Mouse (Mus musculus) stomach, embryonic 14.5 days (tissue): ENCODE measurements around the gene Ryr3. TPM values are rescaled to one million over a fixed set of nuclear protein-coding genes. Genes with fewer than 3 reads are reported as not detected.

Source experiments
- ATAC-seq: fragments of 200-750 bp; cut with Nextera tagmentation; 2 replicates; pipeline ENCODE4 v1.8.0; 2017; ENCODE audit warnings: low read depth, moderate TSS enrichment; ENCODE audit not compliant: insufficient number of reproducible peaks, insufficient read depth, low FRiP score
- H3K27ac ChIP-seq: fragments of 300-500 bp; sonication (generic); 2 replicates; pipeline ENCODE4 v1.5.1; 2014; ENCODE audit warnings: mild to moderate bottlenecking, low read length, moderate library complexity, mixed read lengths
- H3K27me3 ChIP-seq: fragments of 300-500 bp; sonication (generic); 2 replicates; pipeline ENCODE4 v1.6.1; 2014; ENCODE audit warnings: low read length, control low read depth, mixed read lengths; ENCODE audit not compliant: control insufficient read depth, insufficient read depth
- H3K36me3 ChIP-seq: fragments of 300-500 bp; sonication (generic); 2 replicates; pipeline ENCODE4 v1.6.1; 2014; ENCODE audit warnings: mild to moderate bottlenecking, control low read depth, low read length, moderate library complexity, mixed read lengths; ENCODE audit not compliant: control insufficient read depth, insufficient read depth
- H3K4me1 ChIP-seq: fragments of 300-500 bp; sonication (generic); 2 replicates; pipeline ENCODE4 v1.6.1; 2014; ENCODE audit warnings: low read length, control low read depth, mixed read lengths; ENCODE audit not compliant: control insufficient read depth, insufficient read depth
- H3K4me2 ChIP-seq: fragments of 300-500 bp; sonication (generic); replicated peaks from 2 replicates; pipeline ENCODE4 v1.6.1; 2014; ENCODE audit warnings: low read depth, low read length, control low read depth
- H3K4me3 ChIP-seq: fragments of 300-500 bp; sonication (generic); 2 replicates; pipeline ENCODE4 v1.5.1; 2014; ENCODE audit warnings: low read depth, low read length, control low read depth
- H3K9ac ChIP-seq: fragments of 300-500 bp; sonication (generic); replicated peaks from 2 replicates; pipeline ENCODE4 v1.6.1; 2014; ENCODE audit warnings: low read depth, mild to moderate bottlenecking, control low read depth, low read length, moderate library complexity, mixed read lengths
- H3K9me3 ChIP-seq: fragments of 300-500 bp; sonication (generic); 2 replicates; pipeline ENCODE4 v1.6.1; 2016; ENCODE audit warnings: low read depth, low read length, control low read depth; ENCODE audit not compliant: control insufficient read depth
- WGBS: fragments of 180-500 bp; shearing (Covaris S2); extraction: QIAGEN DNeasy Blood & Tissue Kit; methylation state at CpG from one replicate; pipeline ENCODE4 v1.1.7; 2014; 5-methylcytosine and 5-hydroxymethylcytosine counted together
- polyA plus RNA-seq: library from polyadenylated mRNA; unstranded; fragments of >200 nt; fragmentation: Nextera tagmentation; extraction: Ambion mirVana; gene quantifications from 2 replicates; pipeline ENCODE4 v1.2.1, GENCODE M21; 2014

The Ryr3 gene
- polyA plus RNA-seq, 1 experiment from 2014 or later = 10.8 TPM

DNA sequence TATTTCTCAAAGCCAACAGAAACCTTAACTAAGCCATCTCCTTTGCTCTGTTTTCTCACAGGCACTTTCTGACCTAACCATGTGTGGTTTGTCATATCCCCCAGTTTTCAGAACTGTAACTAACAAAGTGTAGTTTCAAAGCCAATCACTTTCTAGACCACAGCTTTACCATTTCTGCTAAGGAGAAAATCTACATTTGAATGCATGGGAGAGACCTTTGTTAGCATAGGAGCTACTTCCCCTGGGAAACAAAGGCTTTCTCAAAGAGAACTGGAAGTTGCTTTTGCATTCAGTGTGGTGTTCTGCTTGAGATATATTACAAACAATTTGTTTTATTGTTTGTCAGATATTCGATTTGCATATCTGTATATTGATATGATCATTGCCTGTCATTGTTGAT, 285.1 kb downstream of the Ryr3 start:
- no peak for ATAC-seq
- no peak overlapping the region for H3K9ac ChIP-seq
- H3K36me3 ChIP-seq = no peaks in the 10 kb centered on the region
- H3K4me2 ChIP-seq = no peak overlapping the region
- WGBS = 70% methylated on average over 1 of the region's 1 CpGs
- H3K9me3 ChIP-seq = no peaks in the 10 kb centered on the region
- H3K4me3 ChIP-seq = no peak overlapping the region
- no peak overlapping the region for H3K27ac ChIP-seq
- no peaks in the 10 kb centered on the region for H3K4me1 ChIP-seq
- H3K27me3 ChIP-seq = no peaks in the 10 kb centered on the region

DNA sequence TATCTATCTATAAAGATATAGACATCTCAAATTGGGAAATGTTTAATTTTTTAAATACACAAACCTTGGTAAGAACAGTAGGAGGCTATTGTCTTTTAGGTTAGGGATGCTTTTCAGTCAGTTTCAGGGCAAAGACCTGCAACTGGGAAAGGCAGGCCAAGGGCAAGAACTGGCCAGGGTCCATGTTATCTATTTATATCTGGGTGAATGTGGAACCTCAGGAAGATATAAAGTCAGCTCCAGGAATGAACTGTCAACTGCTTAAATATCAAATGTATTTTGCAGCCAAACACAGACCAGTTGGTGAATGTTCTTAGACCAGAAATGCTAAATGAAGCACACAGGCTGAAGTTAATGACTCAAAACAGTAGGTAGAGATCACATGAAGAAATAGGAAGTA, 303.1 kb downstream of the Ryr3 start:
- no peaks in the 10 kb centered on the region for H3K4me1 ChIP-seq
- no peak for ATAC-seq
- no peak overlapping the region for H3K4me3 ChIP-seq
- no peaks in the 10 kb centered on the region for H3K9me3 ChIP-seq
- H3K9ac ChIP-seq = no peak overlapping the region
- H3K4me2 ChIP-seq = no peak overlapping the region
- no peaks in the 10 kb centered on the region for H3K36me3 ChIP-seq
- no peaks in the 10 kb centered on the region for H3K27me3 ChIP-seq
- H3K27ac ChIP-seq = no peak overlapping the region

DNA sequence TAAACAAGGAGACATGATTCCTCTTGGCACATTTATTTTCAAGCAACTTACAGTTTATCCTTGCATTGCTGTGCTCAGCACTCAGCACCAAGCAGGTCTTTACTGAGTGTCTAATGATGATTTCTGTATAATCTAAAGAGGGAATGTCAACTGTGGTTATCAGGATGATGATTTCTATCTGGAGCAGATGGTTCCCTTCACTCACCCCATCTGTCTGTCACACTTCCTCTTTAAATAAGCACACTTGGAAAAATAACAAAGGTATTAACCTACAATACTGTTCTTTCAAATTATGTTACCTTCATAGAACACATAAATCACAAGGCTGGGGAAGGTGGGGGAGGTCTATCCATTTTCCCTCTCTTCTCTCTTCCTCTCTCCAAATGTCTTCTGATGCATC, 304.3 kb downstream of the Ryr3 start:
- Histone ChIP-seq H3K36me3 (no peaks in the 10 kb centered on the region), H3K27ac (no peak overlapping the region), H3K9ac (no peak overlapping the region), H3K4me3 (no peak overlapping the region), H3K4me1 (no peaks in the 10 kb centered on the region), H3K27me3 (no peaks in the 10 kb centered on the region), H3K4me2 (no peak overlapping the region), H3K9me3 (no peaks in the 10 kb centered on the region)
- no peak for ATAC-seq

DNA sequence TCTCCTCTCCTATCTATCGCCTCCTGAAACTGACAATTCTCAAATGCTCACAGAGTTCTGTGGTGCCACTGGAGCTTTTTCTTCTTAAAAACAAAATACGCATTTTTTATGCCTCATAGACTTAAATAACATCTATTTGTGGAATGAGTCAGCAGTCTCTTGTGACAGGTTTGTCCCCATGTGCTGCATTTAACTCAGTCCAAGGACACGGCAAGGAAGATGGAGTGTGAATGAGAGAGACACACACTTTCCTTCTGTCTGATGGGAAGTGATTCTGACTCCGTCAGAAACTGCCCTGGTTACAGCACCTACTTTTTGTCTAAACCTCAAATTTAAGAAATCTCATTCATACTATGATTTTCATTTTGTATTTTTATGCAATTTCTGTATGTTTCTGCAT, 306.3 kb downstream of the Ryr3 start:
- Histone ChIP-seq H3K4me3 (no peak overlapping the region), H3K27me3 (no peaks in the 10 kb centered on the region), H3K4me1 (no peaks in the 10 kb centered on the region), H3K27ac (no peak overlapping the region), H3K4me2 (no peak overlapping the region), H3K36me3 (no peaks in the 10 kb centered on the region), H3K9me3 (no peaks in the 10 kb centered on the region), H3K9ac (no peak overlapping the region)
- 77% methylated on average over 4 of the region's 4 CpGs for WGBS
- no peak for ATAC-seq

DNA sequence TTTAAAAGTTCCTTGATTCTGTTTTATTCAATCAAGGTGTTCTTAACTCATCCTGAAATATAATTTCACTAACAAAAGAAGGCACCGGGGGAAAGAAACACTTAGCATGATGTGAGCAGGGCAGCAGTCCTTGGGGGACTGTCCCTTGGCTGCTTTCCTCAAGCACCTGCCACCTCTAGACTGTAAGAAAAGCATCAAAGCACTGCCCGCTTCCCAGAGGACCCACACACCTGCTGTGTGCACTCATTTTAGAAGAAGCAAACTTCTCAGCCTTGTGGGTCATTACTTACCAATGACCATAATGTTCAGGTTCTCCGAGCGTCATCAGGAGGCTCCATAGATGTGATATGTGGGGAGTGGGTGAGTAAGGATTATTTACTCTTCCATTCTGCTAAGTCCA, 307.8 kb downstream of the Ryr3 start:
- Histone ChIP-seq H3K9me3 (no peaks in the 10 kb centered on the region), H3K4me1 (no peaks in the 10 kb centered on the region), H3K27me3 (no peaks in the 10 kb centered on the region), H3K4me3 (no peak overlapping the region), H3K9ac (no peak overlapping the region), H3K27ac (no peak overlapping the region), H3K4me2 (no peak overlapping the region), H3K36me3 (no peaks in the 10 kb centered on the region)
- 84% methylated on average over 4 of the region's 4 CpGs for WGBS
- no peak for ATAC-seq

DNA sequence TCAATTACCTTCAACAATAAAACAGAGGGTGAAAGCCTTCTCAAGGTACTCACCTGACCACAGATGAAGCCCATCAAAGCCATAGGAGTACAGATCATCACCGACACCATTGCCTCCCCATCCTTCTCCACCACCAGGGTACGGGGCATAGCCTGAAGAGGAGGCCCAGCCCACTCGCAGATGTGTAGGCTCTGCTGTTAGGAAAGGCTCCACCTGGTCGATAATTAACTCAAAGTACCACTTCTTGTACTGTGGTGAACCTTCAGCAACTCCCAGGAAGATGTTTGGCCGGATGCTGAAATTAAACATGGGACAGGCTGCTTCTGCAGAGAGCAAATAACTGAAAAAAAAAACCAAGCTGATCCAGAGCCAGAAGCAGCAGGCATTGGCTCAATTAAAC, 316.1 kb downstream of the Ryr3 start:
- no peak for ATAC-seq
- no peaks in the 10 kb centered on the region for H3K4me1 ChIP-seq
- no peak overlapping the region for H3K4me3 ChIP-seq

DNA sequence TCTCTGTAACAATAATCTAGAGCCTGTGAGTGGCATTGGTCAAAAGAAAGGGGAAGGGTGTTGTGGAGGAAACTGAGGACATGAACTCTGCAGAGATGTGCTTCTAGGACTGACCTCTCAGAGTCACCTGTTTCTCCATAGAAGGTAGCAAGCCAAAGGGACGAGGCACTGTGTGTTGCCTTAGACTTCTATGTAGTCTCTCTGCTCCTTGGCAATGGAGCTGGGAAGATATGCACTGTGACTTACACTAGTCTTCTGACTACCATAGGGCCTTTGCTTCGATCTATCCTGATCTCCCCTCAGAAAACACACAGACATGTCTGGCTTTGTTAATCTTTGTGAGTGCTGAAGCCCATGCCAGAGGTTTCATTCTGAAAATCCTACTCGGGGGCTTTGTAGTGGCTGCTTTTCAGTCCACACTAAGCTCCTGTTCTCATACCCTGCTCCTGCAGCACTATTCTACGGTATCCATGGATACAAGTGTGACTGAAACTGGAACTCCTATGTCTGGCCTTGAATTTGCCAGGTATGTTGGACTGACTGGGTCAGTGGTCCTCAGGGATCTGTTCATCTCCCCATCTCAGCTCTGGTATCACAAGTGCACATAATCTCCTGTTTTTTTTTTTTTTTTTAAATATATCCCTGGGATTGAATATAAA, 332.3 kb downstream of the Ryr3 start:
- no peaks in the 10 kb centered on the region for H3K27me3 ChIP-seq
- H3K4me2 ChIP-seq = no peak overlapping the region
- no peak overlapping the region for H3K4me3 ChIP-seq
- H3K9ac ChIP-seq = no peak overlapping the region
- no peaks in the 10 kb centered on the region for H3K9me3 ChIP-seq
- no peaks in the 10 kb centered on the region for H3K4me1 ChIP-seq
- no peaks in the 10 kb centered on the region for H3K36me3 ChIP-seq
- no peak overlapping the region for H3K27ac ChIP-seq
- ATAC-seq = no peak
- 75% methylated on average over 4 of the region's 4 CpGs for WGBS

More for the DNA sequence above, 316.1 kb downstream of the Ryr3 start:
- Histone ChIP-seq H3K27me3 (no peaks in the 10 kb centered on the region), H3K9me3 (no peaks in the 10 kb centered on the region), H3K36me3 (no peaks in the 10 kb centered on the region), H3K27ac (no peak overlapping the region), H3K9ac (no peak overlapping the region), H3K4me2 (no peak overlapping the region)
- WGBS = 53% methylated on average over 5 of the region's 5 CpGs

DNA sequence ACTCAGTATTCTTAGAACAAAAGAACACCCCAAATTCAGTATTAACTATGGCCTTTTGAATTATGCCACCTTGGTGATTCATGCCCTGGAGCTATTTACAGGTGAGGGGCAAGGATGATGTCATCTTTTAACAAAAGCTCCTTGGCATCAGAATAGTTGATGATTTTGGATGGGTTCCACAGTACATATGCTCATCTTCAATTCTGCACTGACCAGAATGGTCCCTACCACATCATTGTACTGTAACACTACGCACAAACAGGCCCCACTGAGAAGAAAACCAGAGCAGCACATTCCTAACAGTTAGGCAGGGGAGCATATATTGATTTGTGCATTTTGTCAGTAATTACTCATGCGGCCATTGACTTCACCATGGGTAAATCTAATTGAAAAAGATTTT, 335.1 kb downstream of the Ryr3 start:
- Histone ChIP-seq H3K9me3 (no peaks in the 10 kb centered on the region), H3K4me1 (no peaks in the 10 kb centered on the region), H3K36me3 (no peaks in the 10 kb centered on the region), H3K27me3 (no peaks in the 10 kb centered on the region), H3K27ac (no peak overlapping the region), H3K4me2 (no peak overlapping the region), H3K9ac (no peak overlapping the region), H3K4me3 (no peak overlapping the region)
- WGBS = 77% methylated on average over 2 of the region's 2 CpGs
- ATAC-seq = no peak

DNA sequence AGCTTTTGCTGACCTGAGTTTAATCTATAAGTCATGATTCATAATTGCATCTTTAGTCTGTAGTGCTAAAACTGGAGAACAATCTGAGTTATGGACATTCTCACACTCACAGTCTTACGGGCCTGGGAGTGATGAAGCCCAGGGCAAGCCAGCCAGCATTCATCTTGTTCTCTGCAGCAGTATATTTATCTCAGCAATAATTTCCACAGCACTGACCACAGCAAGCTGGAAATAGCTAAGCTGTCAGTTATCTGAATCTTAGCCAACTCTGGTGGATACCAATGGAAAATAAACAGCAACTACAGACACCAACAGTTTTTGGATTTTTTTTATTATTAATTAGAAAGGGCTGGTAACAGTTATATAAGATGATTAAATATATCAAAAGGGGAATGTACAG, 335.5 kb downstream of the Ryr3 start:
- H3K9me3 ChIP-seq = no peaks in the 10 kb centered on the region
- ATAC-seq = no peak
- H3K4me1 ChIP-seq = no peaks in the 10 kb centered on the region
- no peaks in the 10 kb centered on the region for H3K27me3 ChIP-seq
- H3K4me3 ChIP-seq = no peak overlapping the region
- no peak overlapping the region for H3K9ac ChIP-seq
- no peaks in the 10 kb centered on the region for H3K36me3 ChIP-seq
- no peak overlapping the region for H3K4me2 ChIP-seq
- H3K27ac ChIP-seq = no peak overlapping the region
- 56% methylated on average over 1 of the region's 1 CpGs for WGBS
